Mouse (Mus musculus) C2C12 (cell line): ENCODE measurements at regions not wholly inside any gene's neighbourhood (a gene's known extent, or its start where the extent isn't known, plus 50 kb on each side); places are given as distances from the start of the nearest gene placed in this dataset.

Experiments
- H3K27me3 ChIP-seq: one replicate; pipeline ENCODE4 v1.6.1; 2011; ENCODE audit not compliant: control insufficient read depth, insufficient read depth, insufficient read length
- H3K36me3 ChIP-seq: one replicate; pipeline ENCODE4 v1.6.1; 2011; ENCODE audit not compliant: control insufficient read depth, insufficient read depth
- H3K4me3 ChIP-seq: one replicate; pipeline ENCODE4 v1.5.1; 2011; ENCODE audit warnings: mild to moderate bottlenecking, control low read depth; ENCODE audit not compliant: poor library complexity, insufficient read depth, severe bottlenecking
- H3K79me2 ChIP-seq: one replicate; pipeline ENCODE4 v1.6.1; 2011; ENCODE audit not compliant: control insufficient read depth, insufficient read depth
- H3K79me3 ChIP-seq: one replicate; pipeline ENCODE4 v1.6.1; 2011; ENCODE audit warnings: low read depth, control low read depth
- H3ac ChIP-seq: one replicate; pipeline ENCODE3; 2011; ENCODE audit warnings: low read depth; ENCODE audit not compliant: control insufficient read depth, insufficient read length
- CEBPB ChIP-seq: IDR thresholded peaks from one replicate; pipeline ENCODE4 v1.6.1; 2011; ENCODE audit warnings: low read depth, mild to moderate bottlenecking, control low read depth, moderate library complexity
- CTCF ChIP-seq: IDR thresholded peaks from one replicate; pipeline ENCODE4 v1.5.1; 2011; ENCODE audit not compliant: control insufficient read depth, insufficient read depth, insufficient read length
- FOSL1 ChIP-seq: IDR thresholded peaks from one replicate; pipeline ENCODE4 v1.8.0; 2011; ENCODE audit warnings: mild to moderate bottlenecking, low read length; ENCODE audit not compliant: poor library complexity, insufficient read depth, severe bottlenecking
- MAX ChIP-seq: IDR thresholded peaks from one replicate; pipeline ENCODE4 v1.6.1; 2011; ENCODE audit warnings: mild to moderate bottlenecking, control low read depth
- MYOD1 ChIP-seq: IDR thresholded peaks from one replicate; pipeline ENCODE4 v1.6.1; 2011; ENCODE audit warnings: low read depth; ENCODE audit not compliant: control insufficient read depth, insufficient read length
- MYOG ChIP-seq: IDR thresholded peaks from one replicate; pipeline ENCODE4 v1.6.1; 2011; ENCODE audit not compliant: control insufficient read depth, insufficient read length; ENCODE audit errors: extremely low read depth
- USF1 ChIP-seq: IDR thresholded peaks from one replicate; pipeline ENCODE4 v1.6.1; 2011; ENCODE audit warnings: low read depth, mild to moderate bottlenecking, control low read depth, moderate library complexity

GRCm38 (mm10) chr3:50605750-50606149 lies 162.3 kb upstream of the Slc7a11 start:
- H3ac ChIP-seq: no peak overlapping the region

GRCm38 (mm10) chr3:50603182-50603581 lies 159.8 kb upstream of the Slc7a11 start:
- Histone ChIP-seq H3ac (no peak overlapping the region), H3K27me3 (no peaks in the 10 kb centered on the region), H3K36me3 (no peaks in the 10 kb centered on the region), H3K4me3 (no peak overlapping the region), H3K79me3 (no peaks in the 10 kb centered on the region), H3K79me2 (no peaks in the 10 kb centered on the region)
- TF ChIP-seq CEBPB (no peak), MYOD1 (no peak), MAX (no peak)

More at GRCm38 (mm10) chr3:50605750-50606149, 162.3 kb upstream of the Slc7a11 start:
- TF ChIP-seq CEBPB (no peak), FOSL1 (no peak), MYOG (no peak), CTCF (no peak), USF1 (no peak), MYOD1 (no peak), MAX (no peak)
- no peaks in the 10 kb centered on the region for H3K79me2 ChIP-seq
- H3K27me3 ChIP-seq: no peaks in the 10 kb centered on the region
- no peaks in the 10 kb centered on the region for H3K36me3 ChIP-seq
- H3K4me3 ChIP-seq: no peak overlapping the region
- no peaks in the 10 kb centered on the region for H3K79me3 ChIP-seq

GRCm38 (mm10) chr3:50595732-50596131 lies 152.3 kb upstream of the Slc7a11 start:
- Histone ChIP-seq H3K79me2 (no peaks in the 10 kb centered on the region), H3K79me3 (no peaks in the 10 kb centered on the region), H3ac (no peak overlapping the region), H3K27me3 (no peaks in the 10 kb centered on the region), H3K36me3 (no peaks in the 10 kb centered on the region), H3K4me3 (no peak overlapping the region)
- no peak for TF ChIP-seq MAX
- TF ChIP-seq USF1: no peak
- TF ChIP-seq FOSL1: no peak
- no peak for TF ChIP-seq CTCF
- TF ChIP-seq MYOD1: no peak
- no peak for TF ChIP-seq CEBPB
- no peak for TF ChIP-seq MYOG

- Histone ChIP-seq H3ac (no peak overlapping the region), H3K79me2 (no peaks in the 10 kb centered on the region), H3K27me3 (no peaks in the 10 kb centered on the region), H3K4me3 (no peak overlapping the region), H3K79me3 (no peaks in the 10 kb centered on the region), H3K36me3 (no peaks in the 10 kb centered on the region)
- no peak for TF ChIP-seq MYOG
- no peak for TF ChIP-seq CTCF
- TF ChIP-seq MYOD1: no peak
- TF ChIP-seq CEBPB: no peak
- TF ChIP-seq USF1: no peak
- no peak for TF ChIP-seq MAX
- TF ChIP-seq FOSL1: no peak
These were observed 140.9 kb upstream of the Slc7a11 start for GRCm38 (mm10) chr3:50584323-50584722.

- H3K4me3 ChIP-seq: no peak overlapping the region
- no peak overlapping the region for H3ac ChIP-seq
- TF ChIP-seq MAX: no peak
- TF ChIP-seq CEBPB: no peak
- TF ChIP-seq FOSL1: no peak
- TF ChIP-seq MYOG: no peak
- TF ChIP-seq USF1: no peak
- TF ChIP-seq CTCF: no peak
- TF ChIP-seq MYOD1: no peak
- H3K36me3 ChIP-seq: no peaks in the 10 kb centered on the region
- no peaks in the 10 kb centered on the region for H3K79me2 ChIP-seq
- H3K79me3 ChIP-seq: no peaks in the 10 kb centered on the region
- H3K27me3 ChIP-seq: no peaks in the 10 kb centered on the region
These were observed 140.1 kb upstream of the Slc7a11 start for GRCm38 (mm10) chr3:50583475-50583874.

GRCm38 (mm10) chr3:50574388-50574787 lies 131.0 kb upstream of the Slc7a11 start:
- H3K36me3 ChIP-seq: no peaks in the 10 kb centered on the region
- H3ac ChIP-seq: no peak overlapping the region
- H3K79me2 ChIP-seq: no peaks in the 10 kb centered on the region
- H3K4me3 ChIP-seq: no peak overlapping the region
- no peaks in the 10 kb centered on the region for H3K79me3 ChIP-seq
- no peak for TF ChIP-seq CEBPB
- no peak for TF ChIP-seq FOSL1
- TF ChIP-seq MYOD1: no peak
- TF ChIP-seq CTCF: no peak
- TF ChIP-seq MAX: no peak
- no peak for TF ChIP-seq USF1
- TF ChIP-seq MYOG: no peak
- no peaks in the 10 kb centered on the region for H3K27me3 ChIP-seq
